Mouse (Mus musculus) midbrain, embryonic 16.5 days (tissue): ENCODE results near the gene Rhof. TPM values are rescaled to one million over a fixed set of nuclear protein-coding genes. Genes with fewer than 3 reads are reported as not detected.

Experiments used
- ATAC-seq: fragments of 200-750 bp; cut with Nextera tagmentation; 2 replicates; pipeline ENCODE4 v1.8.0; 2017; ENCODE audit warnings: moderate TSS enrichment
- H3K27ac ChIP-seq: fragments of 300-500 bp; sonication (generic); 2 replicates; pipeline ENCODE4 v1.5.1; 2014; ENCODE audit warnings: mild to moderate bottlenecking, low read length, mixed read lengths
- H3K27me3 ChIP-seq: fragments of 300-500 bp; sonication (generic); 2 replicates; pipeline ENCODE4 v1.6.1; 2014; ENCODE audit warnings: low read depth, low read length, mixed read lengths; ENCODE audit not compliant: control insufficient read depth, insufficient read depth
- H3K36me3 ChIP-seq: fragments of 300-500 bp; sonication (generic); 2 replicates; pipeline ENCODE4 v1.6.1; 2014; ENCODE audit warnings: mild to moderate bottlenecking, low read length, moderate library complexity, mixed read lengths; ENCODE audit not compliant: control insufficient read depth, insufficient read depth
- H3K4me1 ChIP-seq: fragments of 300-500 bp; sonication (generic); 2 replicates; pipeline ENCODE4 v1.6.1; 2014; ENCODE audit warnings: mild to moderate bottlenecking, low read length, mixed read lengths; ENCODE audit not compliant: control insufficient read depth, insufficient read depth
- H3K4me2 ChIP-seq: fragments of 300-500 bp; sonication (generic); 2 replicates; pipeline ENCODE4 v1.6.1; 2014; ENCODE audit warnings: mild to moderate bottlenecking, low read length, mixed read lengths
- H3K4me3 ChIP-seq: fragments of 300-500 bp; sonication (generic); 2 replicates; pipeline ENCODE4 v1.5.1; 2014; ENCODE audit warnings: low read depth, mild to moderate bottlenecking, low read length, moderate library complexity, mixed read lengths
- H3K9ac ChIP-seq: fragments of 300-500 bp; sonication (generic); 2 replicates; pipeline ENCODE4 v1.6.1; 2014; ENCODE audit warnings: low read depth, low read length, mixed read lengths
- H3K9me3 ChIP-seq: fragments of 300-500 bp; sonication (generic); replicated peaks from 2 replicates; pipeline ENCODE4 v1.6.1; 2014; ENCODE audit warnings: mild to moderate bottlenecking, low read length, mixed read lengths; ENCODE audit not compliant: control insufficient read depth, poor library complexity, severe bottlenecking
- WGBS: fragments of 180-500 bp; shearing (Covaris S2); extraction: QIAGEN DNeasy Blood & Tissue Kit; methylation state at CpG from one replicate; pipeline ENCODE4 v1.1.7; 2014; 5-methylcytosine and 5-hydroxymethylcytosine counted together
- polyA plus RNA-seq: library from polyadenylated mRNA; unstranded; fragments of >200 nt; fragmentation: Nextera tagmentation; extraction: Ambion mirVana; gene quantifications from 2 replicates; pipeline ENCODE4 v1.2.1, GENCODE M21; 2015

Gene Rhof
- polyA plus RNA-seq, 1 experiment from 2014 or later = 21.4 TPM

- Histone ChIP-seq H3K27ac (no peak overlapping the region), H3K4me3 (no peak overlapping the region), H3K27me3 (no peaks in the 10 kb centered on the region), H3K9ac (no peak overlapping the region), H3K9me3 (no peaks in the 10 kb centered on the region), H3K4me1 (peaks cover 42% of the 10 kb centered on the region), H3K36me3 (0 out of 2 replicates have a peak, but pooled peaks cover 7% of the 10 kb centered on the region), H3K4me2 (no peak overlapping the region)
- no peak for ATAC-seq
- WGBS = 92% methylated on average over 5 of the region's 5 CpGs
These were observed 1.7 kb downstream of the Rhof start for GRCm38 (mm10) chr5:123130814-123131148.

GRCm38 (mm10) chr5:123130030-123130813, 2.3 kb downstream of the Rhof start:
- Histone ChIP-seq H3K4me2 (no peak overlapping the region), H3K27ac (no peak overlapping the region), H3K27me3 (no peaks in the 10 kb centered on the region), H3K9ac (no peak overlapping the region), H3K36me3 (0 out of 2 replicates have a peak, but pooled peaks cover 7% of the 10 kb centered on the region), H3K9me3 (no peaks in the 10 kb centered on the region), H3K4me3 (no peak overlapping the region), H3K4me1 (peaks cover 37% of the 10 kb centered on the region)
- 90% methylated on average over 9 of the region's 9 CpGs for WGBS
- no peak for ATAC-seq

- Histone ChIP-seq H3K27ac (no peak overlapping the region), H3K9ac (no peak overlapping the region), H3K4me3 (no peak overlapping the region), H3K36me3 (0 out of 2 replicates have a peak, but pooled peaks cover 7% of the 10 kb centered on the region), H3K27me3 (no peaks in the 10 kb centered on the region), H3K4me1 (peaks cover 27% of the 10 kb centered on the region), H3K9me3 (no peaks in the 10 kb centered on the region), H3K4me2 (no peak overlapping the region)
- 88% methylated on average over 10 of the region's 10 CpGs for WGBS
- no peak for ATAC-seq
These were observed 3.2 kb downstream of the Rhof start for GRCm38 (mm10) chr5:123129170-123129757.

DNA sequence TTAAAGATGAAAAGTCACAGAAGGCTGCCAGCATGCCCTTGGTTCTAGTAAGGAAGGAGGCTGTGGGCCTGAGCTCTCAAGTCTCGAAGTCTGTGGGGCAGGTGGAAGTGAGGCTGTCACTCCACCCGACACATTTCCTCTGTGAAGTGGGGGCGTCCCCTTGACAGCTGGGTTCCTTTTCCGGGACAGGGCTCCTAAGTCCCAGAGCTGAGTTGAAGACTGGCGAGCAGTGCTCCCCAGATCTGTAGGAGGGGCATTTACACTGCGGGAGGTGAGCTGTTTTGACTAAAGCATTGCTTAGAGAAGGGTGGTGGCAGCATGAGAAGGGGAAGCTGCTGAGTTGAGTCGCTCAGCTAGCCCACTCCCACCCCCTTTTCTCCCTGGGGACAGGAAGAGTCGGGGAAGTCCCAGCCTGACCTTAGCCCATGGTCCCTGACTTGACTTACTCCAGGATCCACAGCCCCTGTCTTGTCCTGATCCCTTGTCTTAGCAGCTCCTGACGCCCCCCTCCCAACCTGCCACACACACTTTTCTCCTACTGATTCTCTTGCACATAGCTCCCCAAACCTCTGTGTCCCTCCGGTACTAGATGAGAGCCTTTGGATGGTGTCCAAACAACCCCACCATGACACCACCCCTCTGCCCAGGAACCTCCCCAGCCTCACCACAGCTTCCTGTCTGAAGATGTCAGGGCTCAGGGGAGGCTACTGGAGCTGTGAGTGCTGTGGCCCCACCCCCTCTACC, 3.9 kb downstream of the Rhof start:
- ATAC-seq = no peak
- Histone ChIP-seq H3K9me3 (no peaks in the 10 kb centered on the region), H3K36me3 (0 out of 2 replicates have a peak, but pooled peaks cover 7% of the 10 kb centered on the region), H3K4me1 (peaks cover 20% of the 10 kb centered on the region), H3K27me3 (no peaks in the 10 kb centered on the region), H3K27ac (no peak overlapping the region), H3K4me2 (no peak overlapping the region), H3K4me3 (no peak overlapping the region), H3K9ac (no peak overlapping the region)
- 64% methylated on average over 10 of the region's 10 CpGs for WGBS

GRCm38 (mm10) chr5:123127031-123127430, 5.5 kb downstream of the Rhof start:
- H3K9me3 ChIP-seq = no peaks in the 10 kb centered on the region
- 84% methylated on average over 6 of the region's 6 CpGs for WGBS
- H3K9ac ChIP-seq = no peak overlapping the region
- H3K4me1 ChIP-seq = peaks cover 7% of the 10 kb centered on the region
- no peak overlapping the region for H3K4me2 ChIP-seq
- no peak for ATAC-seq
- no peak overlapping the region for H3K27ac ChIP-seq
- no peak overlapping the region for H3K4me3 ChIP-seq
- 0 out of 2 replicates have a peak, but pooled peaks cover 9% of the 10 kb centered on the region for H3K36me3 ChIP-seq
- H3K27me3 ChIP-seq = no peaks in the 10 kb centered on the region

- no peak for ATAC-seq
- Histone ChIP-seq H3K27ac (no peak overlapping the region), H3K9ac (no peak overlapping the region), H3K36me3 (0 out of 2 replicates have a peak, but pooled peaks cover 9% of the 10 kb centered on the region), H3K27me3 (no peaks in the 10 kb centered on the region), H3K9me3 (no peaks in the 10 kb centered on the region), H3K4me2 (no peak overlapping the region), H3K4me1 (no peaks in the 10 kb centered on the region), H3K4me3 (no peak overlapping the region)
- WGBS = 88% methylated on average over 18 of the region's 18 CpGs
These were observed 6.7 kb downstream of the Rhof start for GRCm38 (mm10) chr5:123125638-123126406.

GRCm38 (mm10) chr5:123125105-123125504, 7.4 kb downstream of the Rhof start:
- no peak for ATAC-seq
- Histone ChIP-seq H3K9me3 (no peaks in the 10 kb centered on the region), H3K27me3 (no peaks in the 10 kb centered on the region), H3K36me3 (0 out of 2 replicates have a peak, but pooled peaks cover 9% of the 10 kb centered on the region), H3K4me1 (no peaks in the 10 kb centered on the region), H3K9ac (no peak overlapping the region), H3K4me3 (no peak overlapping the region), H3K4me2 (no peak overlapping the region), H3K27ac (no peak overlapping the region)
- WGBS = 86% methylated on average over 6 of the region's 6 CpGs

- no peak for ATAC-seq
- Histone ChIP-seq H3K4me2 (no peak overlapping the region), H3K4me3 (no peak overlapping the region), H3K9ac (no peak overlapping the region), H3K36me3 (0 out of 2 replicates have a peak, but pooled peaks cover 2% of the 10 kb centered on the region), H3K9me3 (no peaks in the 10 kb centered on the region), H3K27me3 (no peaks in the 10 kb centered on the region), H3K4me1 (no peaks in the 10 kb centered on the region), H3K27ac (no peak overlapping the region)
- 91% methylated on average over 4 of the region's 4 CpGs for WGBS
These were observed 10.3 kb downstream of the Rhof start for GRCm38 (mm10) chr5:123122181-123122580.
